Mouse (Mus musculus) hindbrain, embryonic 16.5 days (tissue): ENCODE data around the gene Drd2. TPM values are rescaled to one million over a fixed set of nuclear protein-coding genes. Genes with fewer than 3 reads are reported as not detected.

Experiments
- ATAC-seq: fragments of 200-750 bp; cut with Nextera tagmentation; 2 replicates; pipeline ENCODE4 v1.8.0; 2017; ENCODE audit warnings: moderate TSS enrichment, moderate library complexity
- H3K27ac ChIP-seq: fragments of 300-500 bp; sonication (generic); 2 replicates; pipeline ENCODE4 v1.5.1; 2014; ENCODE audit warnings: low read depth, mild to moderate bottlenecking, control low read depth, low read length, moderate library complexity
- H3K27me3 ChIP-seq: fragments of 300-500 bp; sonication (generic); replicated peaks from 2 replicates; pipeline ENCODE4 v1.6.1; 2014; ENCODE audit warnings: low read length; ENCODE audit not compliant: control insufficient read depth, insufficient read depth
- H3K36me3 ChIP-seq: fragments of 300-500 bp; sonication (generic); 2 replicates; pipeline ENCODE4 v1.6.1; 2014; ENCODE audit warnings: mild to moderate bottlenecking, low read length, moderate library complexity, mixed read lengths; ENCODE audit not compliant: control insufficient read depth, insufficient read depth
- H3K4me1 ChIP-seq: fragments of 300-500 bp; sonication (generic); 2 replicates; pipeline ENCODE4 v1.6.1; 2014; ENCODE audit warnings: low read depth, low read length; ENCODE audit not compliant: control insufficient read depth, insufficient read depth
- H3K4me2 ChIP-seq: fragments of 300-500 bp; sonication (generic); 2 replicates; pipeline ENCODE4 v1.6.1; 2014; ENCODE audit warnings: mild to moderate bottlenecking, low read length, control low read depth, moderate library complexity
- H3K4me3 ChIP-seq: fragments of 300-500 bp; sonication (generic); 2 replicates; pipeline ENCODE4 v1.5.1; 2014; ENCODE audit warnings: mild to moderate bottlenecking, low read length, control low read depth, moderate library complexity
- H3K9ac ChIP-seq: fragments of 300-500 bp; sonication (generic); 2 replicates; pipeline ENCODE4 v1.6.1; 2014; ENCODE audit warnings: low read depth, mild to moderate bottlenecking, control low read depth, low read length, moderate library complexity
- H3K9me3 ChIP-seq: fragments of 300-500 bp; sonication (generic); 2 replicates; pipeline ENCODE4 v1.6.1; 2014; ENCODE audit warnings: mild to moderate bottlenecking, low read length, moderate library complexity; ENCODE audit not compliant: control insufficient read depth
- WGBS: fragments of 180-500 bp; shearing (Covaris S2); extraction: QIAGEN DNeasy Blood & Tissue Kit; methylation state at CpG from one replicate; pipeline ENCODE4 v1.1.7; 2014; 5-methylcytosine and 5-hydroxymethylcytosine counted together
- polyA plus RNA-seq: library from polyadenylated mRNA; unstranded; fragments of >200 nt; fragmentation: Nextera tagmentation; extraction: Ambion mirVana; gene quantifications from 2 replicates; pipeline ENCODE4 v1.2.1, GENCODE M21; 2015

Drd2 gene
- 2.4 and 6.3 TPM in 2 replicates for polyA plus RNA-seq

DNA sequence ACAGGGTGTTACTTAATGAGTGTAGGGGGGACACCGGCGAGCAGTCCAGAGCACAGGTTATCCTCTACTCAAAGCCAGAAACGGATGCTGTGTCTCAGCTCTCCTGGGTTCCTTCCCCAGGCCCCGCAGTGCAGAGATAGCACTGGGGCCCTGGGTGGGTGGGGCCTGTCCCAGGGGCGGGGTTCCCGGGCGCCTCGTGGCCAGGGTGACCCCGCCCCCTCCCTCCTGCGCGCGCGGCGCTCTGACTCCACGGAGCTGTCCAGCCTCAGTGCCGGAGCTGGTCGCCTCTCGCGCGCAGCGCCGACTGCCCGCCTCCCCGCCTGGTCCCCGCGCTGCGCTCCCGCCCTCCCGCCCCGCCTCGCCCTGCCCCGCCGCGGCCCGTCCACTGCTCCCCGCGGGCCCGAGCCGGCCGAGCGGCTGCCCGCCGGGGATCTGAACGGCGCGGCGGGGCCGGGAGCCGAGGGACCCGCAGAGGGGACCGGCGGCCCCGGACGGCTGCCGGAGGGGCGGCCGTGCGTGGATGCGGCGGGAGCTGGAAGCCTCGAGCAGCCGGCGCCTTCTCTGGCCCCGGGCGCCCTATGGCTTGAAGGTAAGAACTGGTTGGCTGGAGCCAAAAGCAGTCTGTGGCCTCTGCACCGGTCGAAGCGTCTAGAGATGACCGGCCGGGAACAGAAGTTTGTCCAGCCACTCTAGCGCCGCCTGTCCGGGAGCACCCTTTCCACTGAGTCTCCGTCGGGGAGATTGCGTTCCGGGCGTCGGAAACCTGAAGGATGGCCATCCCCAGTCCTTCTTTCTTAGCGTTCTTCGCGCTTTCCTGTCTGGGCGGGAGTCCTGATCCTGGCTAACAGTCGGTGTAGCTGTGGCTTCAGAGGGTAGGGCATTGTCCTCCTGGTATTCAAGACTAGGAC lies at the start of gene Drd2:
Drd2 (plus strand) TSS at position 492 of the 908 bp plus-strand sequence.
- peak within 1 kb of the TSS; percentile 71 for H3K9ac ChIP-seq
- H3K4me1 ChIP-seq: peaks cover 3% of the 10 kb centered on the region; the same call in 1 of the 2 replicates
- H3K27me3 ChIP-seq: peaks cover 21% of the 10 kb centered on the region
- WGBS: 2% methylated on average over 69 of the region's 84 CpGs
- no peak within 1 kb of the TSS for H3K27ac ChIP-seq
- no peaks in the 10 kb centered on the region for H3K36me3 ChIP-seq
- peak; percentile 91 for ATAC-seq
- H3K4me3 ChIP-seq: peak within 1 kb of the TSS; percentile 64
- H3K4me2 ChIP-seq: peak within 1 kb of the TSS; percentile 95
- no peaks in the 10 kb centered on the region for H3K9me3 ChIP-seq

DNA sequence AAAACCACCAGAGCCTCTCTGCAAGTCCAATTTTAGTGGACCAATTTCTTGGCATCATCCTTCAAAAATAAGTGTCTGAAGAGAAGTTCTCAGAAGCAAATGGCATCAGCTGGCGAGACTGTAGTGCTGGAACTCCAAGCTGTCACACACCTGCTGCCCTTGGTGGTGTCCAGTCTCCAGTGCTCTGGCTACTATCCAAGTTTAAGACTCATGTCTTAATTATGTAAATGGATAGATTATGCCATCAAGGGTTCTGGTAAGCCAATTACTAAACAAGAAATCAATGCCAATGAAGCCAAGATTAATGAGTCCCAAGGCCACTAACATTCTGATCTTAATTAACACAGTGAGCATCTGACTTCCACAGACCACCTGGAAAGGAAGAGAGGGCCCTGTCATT lies 45.3 kb upstream of the Drd2 start:
- Histone ChIP-seq H3K4me1 (no peaks in the 10 kb centered on the region), H3K9me3 (no peaks in the 10 kb centered on the region), H3K27ac (no peak overlapping the region), H3K4me3 (no peak overlapping the region), H3K9ac (no peak overlapping the region), H3K36me3 (no peaks in the 10 kb centered on the region), H3K27me3 (no peaks in the 10 kb centered on the region), H3K4me2 (no peak overlapping the region)
- 54% methylated on average over 1 of the region's 1 CpGs for WGBS
- no peak for ATAC-seq

DNA sequence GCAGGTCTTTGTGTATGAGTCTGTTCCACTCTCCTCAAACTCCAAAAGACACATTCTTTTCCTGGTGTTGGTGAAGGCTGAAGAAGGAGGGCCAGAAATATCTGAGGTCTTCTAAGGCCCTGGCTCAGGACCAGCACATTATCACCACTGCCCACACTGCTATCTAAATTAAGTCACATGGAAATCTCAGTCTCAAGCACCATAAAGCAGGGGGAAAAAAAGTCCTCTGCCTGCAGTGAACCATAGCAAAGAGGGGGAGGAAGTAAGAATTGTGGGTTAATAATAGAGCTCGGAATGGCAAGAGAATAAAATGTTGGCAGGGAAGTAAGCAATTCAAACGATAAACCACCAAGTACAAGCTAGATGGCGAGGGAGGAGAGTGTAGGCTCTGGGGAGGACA lies 32.9 kb upstream of the Drd2 start:
- H3K4me3 ChIP-seq: no peak overlapping the region
- WGBS: 70% methylated on average over 3 of the region's 3 CpGs
- no peak overlapping the region for H3K27ac ChIP-seq
- H3K27me3 ChIP-seq: no peaks in the 10 kb centered on the region
- no peak overlapping the region for H3K9ac ChIP-seq
- no peak for ATAC-seq
- H3K36me3 ChIP-seq: no peaks in the 10 kb centered on the region
- no peaks in the 10 kb centered on the region for H3K4me1 ChIP-seq
- no peak overlapping the region for H3K4me2 ChIP-seq
- H3K9me3 ChIP-seq: no peaks in the 10 kb centered on the region

DNA sequence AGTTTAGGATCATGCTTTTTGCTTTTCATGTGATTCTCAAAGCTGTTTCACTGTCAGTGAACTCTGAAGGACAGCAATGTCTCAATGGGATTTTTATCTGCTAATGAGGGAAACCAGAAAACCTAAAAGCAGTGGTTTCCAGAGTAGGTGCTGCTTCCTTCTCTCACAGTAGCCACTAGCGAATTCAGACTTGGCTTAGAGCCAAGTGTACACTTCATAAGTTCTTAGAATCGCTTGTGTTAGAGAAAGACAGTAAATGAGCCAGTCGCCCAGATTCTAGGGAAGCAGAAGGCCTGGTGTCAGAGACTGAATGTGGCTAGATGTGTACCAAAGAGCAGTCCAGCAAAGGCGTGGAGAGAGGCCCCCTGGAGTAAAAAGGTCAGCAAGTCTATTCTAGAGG lies 29.6 kb upstream of the Drd2 start:
- no peaks in the 10 kb centered on the region for H3K9me3 ChIP-seq
- no peak overlapping the region for H3K9ac ChIP-seq
- no peak for ATAC-seq
- no peak overlapping the region for H3K27ac ChIP-seq
- H3K4me2 ChIP-seq: no peak overlapping the region
- no peaks in the 10 kb centered on the region for H3K27me3 ChIP-seq
- WGBS: 51% methylated on average over 4 of the region's 4 CpGs
- no peaks in the 10 kb centered on the region for H3K4me1 ChIP-seq
- no peaks in the 10 kb centered on the region for H3K36me3 ChIP-seq
- no peak overlapping the region for H3K4me3 ChIP-seq

DNA sequence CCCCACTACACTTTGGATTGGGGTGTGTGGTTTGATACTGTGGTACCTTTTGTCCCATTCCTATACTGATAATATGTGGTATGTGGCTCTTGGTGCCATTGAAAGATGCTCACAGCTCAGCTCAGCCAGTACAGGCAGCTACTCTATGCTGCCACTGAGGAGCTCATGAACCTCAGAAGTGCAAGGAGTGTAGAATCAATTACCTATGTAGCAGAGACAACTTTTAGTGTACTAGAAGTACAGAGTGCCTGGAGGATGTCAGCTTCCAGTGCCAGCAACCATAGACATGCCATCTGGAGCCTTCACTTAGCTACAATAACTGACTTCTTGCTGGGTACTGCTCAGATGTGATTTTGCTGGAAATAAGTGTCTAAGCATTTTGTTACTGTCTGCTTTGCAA lies 21.8 kb upstream of the Drd2 start:
- no peak overlapping the region for H3K4me3 ChIP-seq
- ATAC-seq: no peak
- H3K9me3 ChIP-seq: no peaks in the 10 kb centered on the region

DNA sequence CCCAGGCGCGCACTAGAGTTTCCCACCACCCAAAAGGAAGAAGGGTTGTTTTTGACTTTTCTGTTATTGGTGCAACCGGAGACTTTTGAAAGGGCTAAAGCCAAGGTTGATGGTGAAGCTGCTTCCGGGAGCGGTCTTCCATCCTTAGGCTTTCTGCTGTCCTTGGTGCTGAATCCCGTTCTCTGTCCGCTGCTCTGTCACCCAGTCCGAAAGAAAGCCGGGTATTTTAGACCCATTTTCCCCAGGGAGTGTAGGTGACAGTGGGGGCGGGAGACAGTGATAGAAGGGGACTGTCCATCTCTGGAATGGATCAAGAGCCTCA lies 578 bp downstream of the Drd2 start:
- WGBS: 1% methylated on average over 10 of the region's 10 CpGs
- ATAC-seq: no peak
- peak overlapping the region; percentile 71; the same call in 1 of the 2 replicates for H3K9ac ChIP-seq

More for the DNA sequence above, 21.8 kb upstream of the Drd2 start:
- Histone ChIP-seq H3K9ac (no peak overlapping the region), H3K4me2 (no peak overlapping the region), H3K36me3 (no peaks in the 10 kb centered on the region), H3K27ac (no peak overlapping the region), H3K4me1 (no peaks in the 10 kb centered on the region), H3K27me3 (no peaks in the 10 kb centered on the region)

DNA sequence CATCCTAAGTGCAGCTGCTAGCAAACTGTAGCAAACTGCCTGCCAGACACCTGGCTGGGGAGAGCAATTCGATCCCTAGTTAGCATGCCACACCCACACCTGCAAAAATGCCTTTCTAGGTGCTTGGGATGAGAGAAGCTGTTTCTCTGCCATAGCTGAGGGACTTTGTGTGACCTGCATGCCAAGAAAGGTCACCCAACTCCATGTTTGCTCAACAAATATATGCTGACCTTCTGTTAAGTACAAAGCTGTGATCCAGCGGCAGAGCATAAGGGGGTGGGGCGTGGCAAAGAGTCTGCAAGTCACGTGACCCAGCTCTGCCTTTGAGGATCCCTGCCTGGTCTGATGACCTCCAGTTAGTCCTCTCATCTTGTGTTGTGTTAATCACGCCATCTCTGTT lies 25.3 kb downstream of the Drd2 start:
- H3K4me2 ChIP-seq: no peak overlapping the region
- H3K36me3 ChIP-seq: no peaks in the 10 kb centered on the region
- ATAC-seq: no peak
- H3K27ac ChIP-seq: no peak overlapping the region
- no peak overlapping the region for H3K4me3 ChIP-seq
- no peak overlapping the region for H3K9ac ChIP-seq
- no peaks in the 10 kb centered on the region for H3K9me3 ChIP-seq
- no peaks in the 10 kb centered on the region for H3K4me1 ChIP-seq
- WGBS: 21% methylated on average over 5 of the region's 5 CpGs
- H3K27me3 ChIP-seq: no peaks in the 10 kb centered on the region

More for the DNA sequence above, 578 bp downstream of the Drd2 start:
- no peaks in the 10 kb centered on the region for H3K36me3 ChIP-seq
- no peak overlapping the region for H3K27ac ChIP-seq
- H3K27me3 ChIP-seq: peaks cover 21% of the 10 kb centered on the region
- H3K4me3 ChIP-seq: peak overlapping the region; percentile 64
- peak overlapping the region; percentile 95 for H3K4me2 ChIP-seq
- no peaks in the 10 kb centered on the region for H3K9me3 ChIP-seq
- H3K4me1 ChIP-seq: peaks cover 3% of the 10 kb centered on the region; the same call in 1 of the 2 replicates

DNA sequence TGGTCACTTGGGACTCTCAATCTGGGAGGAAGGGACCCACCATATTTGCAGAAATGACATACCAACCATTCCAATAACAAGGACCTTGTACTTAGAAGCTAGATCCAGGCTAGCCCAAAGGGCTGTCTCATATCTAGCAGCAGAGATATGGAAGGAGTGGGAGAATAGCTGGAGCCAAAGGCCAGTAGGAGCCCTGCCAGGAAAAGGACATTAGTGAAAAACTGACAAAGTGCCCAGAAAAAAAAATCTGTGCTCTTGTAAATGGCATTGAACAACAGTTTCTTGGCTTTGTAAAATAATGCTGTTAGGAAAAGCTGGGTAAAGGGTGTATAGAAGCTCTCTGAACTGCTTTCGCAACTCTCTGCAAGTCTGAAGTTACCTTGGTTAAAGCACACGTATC lies 33.5 kb downstream of the Drd2 start:
- Histone ChIP-seq H3K4me1 (no peaks in the 10 kb centered on the region), H3K27me3 (no peaks in the 10 kb centered on the region), H3K9ac (no peak overlapping the region), H3K4me2 (no peak overlapping the region), H3K4me3 (no peak overlapping the region), H3K27ac (no peak overlapping the region), H3K36me3 (no peaks in the 10 kb centered on the region), H3K9me3 (no peaks in the 10 kb centered on the region)
- 78% methylated on average over 2 of the region's 2 CpGs for WGBS
- ATAC-seq: no peak

DNA sequence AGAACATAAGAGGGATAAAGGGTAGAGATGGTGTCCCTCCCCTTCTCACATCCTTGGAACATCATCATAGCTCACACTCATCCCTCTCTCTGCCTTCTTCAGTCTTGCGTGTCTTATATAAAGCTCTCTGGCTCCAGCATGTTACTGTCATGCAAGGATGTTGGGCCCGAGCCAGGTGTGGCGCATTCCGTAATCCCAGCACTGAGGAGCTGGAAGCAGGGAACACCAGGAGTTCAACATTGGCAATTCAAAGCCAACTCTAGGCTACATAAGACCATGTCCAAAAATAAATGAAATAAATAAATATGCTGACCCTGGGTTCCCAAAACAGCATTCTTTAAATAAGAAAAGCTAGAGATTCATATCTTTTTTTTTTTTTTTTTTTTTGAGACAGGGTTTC lies 39.5 kb downstream of the Drd2 start:
- ATAC-seq: no peak
- Histone ChIP-seq H3K27me3 (no peaks in the 10 kb centered on the region), H3K4me3 (no peak overlapping the region), H3K36me3 (no peaks in the 10 kb centered on the region), H3K4me1 (no peaks in the 10 kb centered on the region), H3K9ac (no peak overlapping the region), H3K27ac (no peak overlapping the region), H3K4me2 (no peak overlapping the region), H3K9me3 (no peaks in the 10 kb centered on the region)
- 85% methylated on average over 4 of the region's 4 CpGs for WGBS
